Mouse (Mus musculus): ENCODE measurements around the gene Arhgap42. TPM values are rescaled to one million over a fixed set of nuclear protein-coding genes. Genes with fewer than 3 reads are reported as not detected.

Arhgap42 gene
- polyA plus RNA-seq, 1 experiment from 2014 or later, result 13.7 TPM

DNA sequence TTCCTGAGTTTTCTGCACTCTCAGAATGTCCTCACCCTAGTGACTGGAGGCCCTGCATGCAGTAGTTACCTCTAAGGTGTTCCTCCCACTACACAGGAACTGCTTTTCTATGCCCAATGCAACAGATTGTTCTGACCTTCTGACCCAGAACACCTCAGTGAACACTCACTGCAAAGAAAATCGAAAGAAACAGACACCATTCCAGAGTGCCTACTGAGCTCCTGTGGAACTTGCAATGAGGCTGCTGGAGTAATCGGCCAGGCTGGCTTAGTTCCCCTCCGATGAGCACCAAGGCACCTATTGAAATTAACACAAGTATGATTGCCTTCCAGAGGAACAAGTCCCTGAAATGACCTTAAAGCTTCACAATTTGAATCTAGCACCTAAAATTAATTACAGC lies 9.2 kb downstream of the Arhgap42 start:
- ATAC-seq, result no peak
- DNase-seq, result no peak
- WGBS (ENCODE audit: insufficient replicate concordance), result 48% methylated on average over 3 of the region's 3 CpGs

DNA sequence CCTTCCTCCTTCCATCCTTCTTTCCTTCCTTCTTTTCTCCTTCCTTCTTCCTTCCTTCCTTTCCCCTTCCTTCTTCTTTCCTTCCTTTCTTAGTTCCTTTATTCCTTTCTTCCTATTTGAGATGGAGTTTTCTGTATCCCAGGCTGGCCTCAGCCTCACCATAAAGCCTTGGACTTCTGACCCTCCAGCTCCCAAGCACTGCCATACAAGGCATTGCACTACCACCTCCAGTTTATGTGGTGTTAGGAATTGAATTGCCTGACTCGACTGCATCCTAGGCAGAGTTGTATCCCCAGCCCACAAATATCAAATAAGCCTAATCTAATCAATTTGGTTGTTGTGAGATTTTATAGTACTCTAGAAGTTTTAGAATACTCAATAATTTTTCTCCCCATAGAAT lies 14.1 kb downstream of the Arhgap42 start:
- H3K4me3 ChIP-seq (ENCODE audit: low read depth, low read length), result no peak overlapping the region
- no peaks in the 10 kb centered on the region for H3K36me3 ChIP-seq (replicated peaks; ENCODE audit: insufficient read depth, low read length)
- no peaks in the 10 kb centered on the region for H3K27me3 ChIP-seq (ENCODE audit: insufficient read depth, low read length)
- no peak overlapping the region for H3K27ac ChIP-seq (ENCODE audit: low read depth)
- DNase-seq (no peak), ATAC-seq (no peak)
- H3K4me2 ChIP-seq (ENCODE audit: low read depth, low read length), result no peak overlapping the region
- no peaks in the 10 kb centered on the region for H3K9me3 ChIP-seq (ENCODE audit: low read length)
- WGBS (ENCODE audit: insufficient replicate concordance), result 75% methylated on average over 1 of the region's 1 CpGs
- H3K9ac ChIP-seq (replicated peaks), result no peak overlapping the region
- no peak for TF ChIP-seq EP300 (IDR thresholded peaks at IDR 0.05; ENCODE audit: low read depth)
- TF ChIP-seq CTCF (IDR thresholded peaks at IDR 0.05; ENCODE audit: low read depth), result no peak
- no peaks in the 10 kb centered on the region; the same call in 1 of the 2 replicates for H3K4me1 ChIP-seq (ENCODE audit: insufficient read depth)

More for the DNA sequence above, 9.2 kb downstream of the Arhgap42 start:
- Histone ChIP-seq H3K36me3 (replicated peaks; ENCODE audit: insufficient read depth, low read length) (no peaks in the 10 kb centered on the region), H3K9ac (replicated peaks) (no peak overlapping the region), H3K4me2 (ENCODE audit: low read depth, low read length) (no peak overlapping the region), H3K27me3 (ENCODE audit: insufficient read depth, low read length) (no peaks in the 10 kb centered on the region), H3K9me3 (ENCODE audit: low read length) (no peaks in the 10 kb centered on the region), H3K27ac (ENCODE audit: low read depth) (no peak overlapping the region), H3K4me3 (ENCODE audit: low read depth, low read length) (no peak overlapping the region), H3K4me1 (ENCODE audit: insufficient read depth) (no peaks in the 10 kb centered on the region; the same call in 1 of the 2 replicates)
- TF ChIP-seq CTCF (IDR thresholded peaks at IDR 0.05; ENCODE audit: low read depth) (no peak), EP300 (IDR thresholded peaks at IDR 0.05; ENCODE audit: low read depth) (no peak)

DNA sequence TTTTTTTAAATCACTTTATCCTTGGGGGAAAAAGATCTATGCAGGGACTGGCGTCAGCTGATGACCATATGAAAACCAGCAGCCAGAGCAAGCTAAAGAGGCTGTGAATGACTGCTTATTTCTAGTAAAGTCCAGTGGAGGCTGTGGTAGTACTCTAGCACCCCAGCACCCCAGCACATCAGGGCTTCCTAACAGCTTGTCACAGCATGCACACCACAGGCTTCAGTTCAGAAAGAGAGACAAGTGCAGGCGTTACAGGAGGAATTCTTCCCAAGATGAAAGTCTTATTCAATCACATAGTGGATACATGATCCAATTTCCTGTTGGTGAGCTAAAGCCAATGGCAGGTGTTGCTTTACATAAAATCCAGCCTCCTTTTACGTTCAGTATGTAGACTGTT lies 15.5 kb downstream of the Arhgap42 start:
- no peaks in the 10 kb centered on the region for H3K9me3 ChIP-seq (ENCODE audit: low read length)

DNA sequence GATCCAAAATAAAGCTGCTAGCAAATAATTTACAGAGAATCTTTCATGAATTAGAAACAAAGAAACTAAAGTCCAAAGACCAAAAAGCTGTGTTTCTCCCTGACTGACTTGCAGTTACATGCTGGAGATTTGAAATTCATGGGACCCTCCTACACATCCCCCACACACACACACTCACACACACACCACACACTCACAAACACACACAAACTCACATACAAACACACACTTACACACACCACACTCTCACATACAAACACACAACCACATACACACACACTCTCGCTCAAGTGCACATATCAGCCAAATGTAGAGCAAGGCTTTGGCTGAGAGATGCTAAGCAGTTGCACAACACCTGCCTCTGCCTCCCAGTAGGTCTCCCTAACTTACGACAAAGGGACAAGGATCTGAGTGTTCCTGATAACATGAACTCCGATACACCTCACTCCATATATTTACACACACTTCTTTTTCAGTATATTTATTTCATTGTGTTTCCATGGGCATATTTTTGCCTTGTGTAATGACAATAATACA lies 16.9 kb downstream of the Arhgap42 start:
- peak; percentile 29 for ATAC-seq
- Histone ChIP-seq H3K4me1 (ENCODE audit: insufficient read depth) (0 out of 2 replicates have a peak, but pooled peaks cover 2% of the 10 kb centered on the region), H3K27ac (ENCODE audit: low read depth) (peak overlapping the region; percentile 64), H3K36me3 (replicated peaks; ENCODE audit: insufficient read depth, low read length) (no peaks in the 10 kb centered on the region), H3K4me2 (ENCODE audit: low read depth, low read length) (peak overlapping the region; percentile 10; the same call in 1 of the 2 replicates), H3K9ac (replicated peaks) (no peak overlapping the region), H3K27me3 (ENCODE audit: insufficient read depth, low read length) (no peaks in the 10 kb centered on the region), H3K9me3 (ENCODE audit: low read length) (no peaks in the 10 kb centered on the region), H3K4me3 (ENCODE audit: low read depth, low read length) (no peak overlapping the region)
- TF ChIP-seq CTCF (IDR thresholded peaks at IDR 0.05; ENCODE audit: low read depth) (no peak), EP300 (IDR thresholded peaks at IDR 0.05; ENCODE audit: low read depth) (no peak)
- DNase-seq, result no peak
- 56% methylated on average over 3 of the region's 3 CpGs for WGBS (ENCODE audit: insufficient replicate concordance)

More for the DNA sequence above, 15.5 kb downstream of the Arhgap42 start:
- H3K9ac ChIP-seq (replicated peaks), result no peak overlapping the region
- no peaks in the 10 kb centered on the region for H3K27me3 ChIP-seq (ENCODE audit: insufficient read depth, low read length)
- 69% methylated on average over 3 of the region's 3 CpGs for WGBS (ENCODE audit: insufficient replicate concordance)
- 0 out of 2 replicates have a peak, but pooled peaks cover 2% of the 10 kb centered on the region for H3K4me1 ChIP-seq (ENCODE audit: insufficient read depth)
- TF ChIP-seq CTCF (IDR thresholded peaks at IDR 0.05; ENCODE audit: low read depth) (no peak), EP300 (IDR thresholded peaks at IDR 0.05; ENCODE audit: low read depth) (no peak)
- ATAC-seq, result no peak
- H3K36me3 ChIP-seq (replicated peaks; ENCODE audit: insufficient read depth, low read length), result no peaks in the 10 kb centered on the region
- no peak overlapping the region for H3K4me3 ChIP-seq (ENCODE audit: low read depth, low read length)
- no peak for DNase-seq
- H3K4me2 ChIP-seq (ENCODE audit: low read depth, low read length), result no peak overlapping the region
- no peak overlapping the region for H3K27ac ChIP-seq (ENCODE audit: low read depth)

DNA sequence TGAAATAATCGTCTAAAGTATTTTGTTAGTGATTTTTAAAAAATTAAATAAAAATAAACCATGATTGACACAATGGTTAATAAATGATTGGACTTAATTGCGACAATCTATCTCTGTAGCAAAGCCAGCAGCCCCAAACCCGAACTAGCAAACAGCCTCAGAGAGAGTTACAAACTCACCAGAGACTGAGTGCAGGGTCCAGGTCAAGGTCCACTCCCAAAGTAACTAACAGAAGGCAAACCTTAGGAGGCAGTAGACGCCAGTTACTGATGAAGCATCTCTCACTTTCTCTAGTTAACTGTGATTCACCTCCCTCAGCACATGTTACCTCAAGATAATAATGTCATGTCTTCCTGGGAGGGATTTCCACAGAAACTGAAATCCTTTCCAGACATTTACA lies 17.7 kb downstream of the Arhgap42 start:
- Histone ChIP-seq H3K4me3 (ENCODE audit: low read depth, low read length) (no peak overlapping the region), H3K27me3 (ENCODE audit: insufficient read depth, low read length) (no peaks in the 10 kb centered on the region), H3K4me2 (ENCODE audit: low read depth, low read length) (peak overlapping the region; percentile 15; the same call in 1 of the 2 replicates), H3K27ac (ENCODE audit: low read depth) (0 out of 2 replicates have a peak overlapping the region, but pooled peaks have one; percentile 76), H3K4me1 (ENCODE audit: insufficient read depth) (peaks cover 3% of the 10 kb centered on the region; the same call in 1 of the 2 replicates), H3K9me3 (ENCODE audit: low read length) (no peaks in the 10 kb centered on the region), H3K36me3 (replicated peaks; ENCODE audit: insufficient read depth, low read length) (no peaks in the 10 kb centered on the region), H3K9ac (replicated peaks) (no peak overlapping the region)
- TF ChIP-seq EP300 (IDR thresholded peaks at IDR 0.05; ENCODE audit: low read depth), result no peak
- no peak for TF ChIP-seq CTCF (IDR thresholded peaks at IDR 0.05; ENCODE audit: low read depth)
- peak; percentile 97 for ATAC-seq
- DNase-seq, result peak; percentile 45
- 50% methylated on average over 4 of the region's 4 CpGs for WGBS (ENCODE audit: insufficient replicate concordance)

DNA sequence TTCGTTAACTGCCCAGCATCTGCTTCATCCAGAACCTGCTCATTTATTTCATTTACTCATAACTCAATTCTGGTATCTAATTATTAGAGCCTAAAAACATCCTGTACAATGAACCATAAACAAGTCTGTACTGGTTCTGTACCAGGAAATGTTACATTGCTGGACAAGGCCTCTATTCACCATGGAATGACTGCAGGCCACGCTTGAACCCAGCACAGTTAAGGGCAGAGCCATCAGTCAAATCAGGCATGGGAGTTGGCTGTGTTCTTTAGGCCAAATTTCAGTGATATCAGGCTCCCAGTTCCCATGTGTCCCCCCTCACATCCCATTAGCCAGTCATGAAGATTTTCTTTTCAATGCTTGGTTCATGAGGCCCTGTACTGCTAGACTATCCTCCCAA lies 20.6 kb downstream of the Arhgap42 start:
- ATAC-seq (no peak), DNase-seq (no peak)
- H3K4me2 ChIP-seq (ENCODE audit: low read depth, low read length), result no peak overlapping the region
- no peaks in the 10 kb centered on the region for H3K9me3 ChIP-seq (ENCODE audit: low read length)
- no peak overlapping the region for H3K27ac ChIP-seq (ENCODE audit: low read depth)
- H3K27me3 ChIP-seq (ENCODE audit: insufficient read depth, low read length), result no peaks in the 10 kb centered on the region
- WGBS (ENCODE audit: insufficient replicate concordance), result 73% methylated on average over 2 of the region's 2 CpGs
- H3K4me1 ChIP-seq (ENCODE audit: insufficient read depth), result peaks cover 5% of the 10 kb centered on the region; the same call in 1 of the 2 replicates
- no peak overlapping the region for H3K9ac ChIP-seq (replicated peaks)
- no peaks in the 10 kb centered on the region for H3K36me3 ChIP-seq (replicated peaks; ENCODE audit: insufficient read depth, low read length)
- H3K4me3 ChIP-seq (ENCODE audit: low read depth, low read length), result no peak overlapping the region
- TF ChIP-seq EP300 (IDR thresholded peaks at IDR 0.05; ENCODE audit: low read depth) (no peak), CTCF (IDR thresholded peaks at IDR 0.05; ENCODE audit: low read depth) (no peak)

Measured in liver, postnatal 0 days (tissue).